Mouse (Mus musculus) intestine, embryonic 16.5 days (tissue): ENCODE data around the gene Cdc20. TPM values are rescaled to one million over a fixed set of nuclear protein-coding genes. Genes with fewer than 3 reads are reported as not detected.

Source experiments
- polyA plus RNA-seq: library from polyadenylated mRNA; unstranded; fragments of >200 nt; fragmentation: Nextera tagmentation; extraction: Ambion mirVana; gene quantifications from 2 replicates; pipeline ENCODE4 v1.2.1, GENCODE M21; 2015

Gene Cdc20
- polyA plus RNA-seq, 1 experiment from 2014 or later, result 226 TPM

Other genes starting within 250 kb of the Cdc20 start
- gene Ptprf, start 145.9 kb downstream of the Cdc20 start, polyA plus RNA-seq, result 45.8 and 54.8 TPM in 2 replicates
- gene Szt2, start 28.1 kb downstream of the Cdc20 start, polyA plus RNA-seq, result 4.5 and 4.7 TPM in 2 replicates
- 96.6 and 107 TPM in 2 replicates for gene Med8, start 28.0 kb downstream of the Cdc20 start, polyA plus RNA-seq
- gene Elovl1, start 9.3 kb downstream of the Cdc20 start, polyA plus RNA-seq, result 253 and 273 TPM in 2 replicates
- gene Mpl, start 20.2 kb upstream of the Cdc20 start, polyA plus RNA-seq, result 0.11 and 0.32 TPM in 2 replicates
- gene Tie1, start 52.7 kb upstream of the Cdc20 start, polyA plus RNA-seq, result 21.3 and 21.8 TPM in 2 replicates
- 104 and 121 TPM in 2 replicates for gene 2610528J11Rik, start 89.6 kb upstream of the Cdc20 start, polyA plus RNA-seq
- gene Tmem125, start 106.7 kb upstream of the Cdc20 start, polyA plus RNA-seq, result 20.0 and 20.1 TPM in 2 replicates
- 0.97 and 1.0 TPM in 2 replicates for gene Cfap57, start 183.4 kb upstream of the Cdc20 start, polyA plus RNA-seq
- gene Ebna1bp2, start 183.4 kb upstream of the Cdc20 start, polyA plus RNA-seq, result 105 and 118 TPM in 2 replicates
- gene Olfr62, start 221.6 kb upstream of the Cdc20 start, polyA plus RNA-seq, result not detected in 2 replicates